Mouse (Mus musculus) CD4-positive helper T cell, adult 2 months (primary cell): ENCODE results near the gene Vps50.
"Not testable (repeated sequence)": the region's sequence is repeated elsewhere in the genome, so short reads cannot be mapped to it uniquely, and the experiment has no call there.

Experiments
- DNase-seq: peaks from one replicate; pipeline ENCODE4 v3.0.0-alpha.2; 2012; ENCODE audit warnings: low read depth, missing footprints, low spot score

Vps50 gene

DNA sequence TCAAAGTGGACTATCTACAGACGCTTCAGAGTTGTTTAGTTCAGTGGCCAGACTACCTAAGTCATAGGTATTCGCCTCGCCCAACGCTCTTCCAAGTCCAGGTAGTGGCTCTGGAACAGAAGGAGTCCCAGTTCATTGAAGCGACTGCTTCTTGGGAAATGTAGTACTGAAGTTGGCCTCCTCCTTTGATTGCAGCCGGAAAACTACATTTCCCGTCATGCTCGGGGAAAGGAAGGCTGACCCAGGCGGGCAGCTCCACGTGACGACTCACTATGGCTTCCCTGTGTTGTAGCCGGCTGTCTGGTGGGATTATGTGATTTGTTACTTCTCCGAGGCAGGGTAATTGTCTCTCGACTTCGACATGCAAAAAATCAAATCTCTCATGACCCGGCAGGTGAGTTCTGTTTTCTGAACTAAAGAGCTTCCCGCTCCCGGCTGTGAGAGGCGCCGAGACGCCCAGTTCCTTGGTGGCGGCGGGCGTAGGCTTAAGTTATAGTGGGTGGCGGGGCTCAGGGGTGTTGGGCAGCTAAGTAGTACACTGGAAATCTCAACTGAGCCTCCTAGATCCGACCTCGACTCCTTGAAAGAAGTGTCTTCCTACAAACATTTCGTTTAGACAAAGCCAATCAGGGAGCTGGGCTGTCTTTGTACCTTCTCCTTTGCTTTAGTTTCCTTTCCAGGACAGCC lies at the start of gene Vps50, which contains the start of gene Hepacam2:
Gene Vps50 (plus strand): TSS at position 221 of the 687 bp plus-strand sequence.
Gene Hepacam2 (minus strand): TSS at position 137 of the 687 bp plus-strand sequence.
- DNase-seq: peak; percentile 89

DNA sequence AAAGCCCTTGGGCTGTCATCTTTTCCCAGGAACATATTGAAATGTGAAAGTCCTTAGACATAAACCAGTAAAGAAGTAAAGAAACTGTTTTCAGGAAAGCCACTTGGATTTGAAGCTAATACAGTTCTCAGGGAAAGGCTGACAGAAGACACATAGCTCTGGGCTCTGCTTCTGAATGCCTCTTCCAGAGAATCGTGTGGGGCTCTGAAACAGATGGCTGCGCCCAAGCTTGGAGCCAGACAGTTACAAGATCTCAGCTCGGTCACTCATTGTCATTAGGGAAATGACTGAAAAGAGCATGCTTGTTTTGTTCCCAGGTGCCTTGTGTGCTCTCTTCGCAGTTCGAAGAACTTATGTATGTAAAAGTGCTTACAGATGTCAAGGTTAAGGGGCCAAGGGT lies 43.8 kb upstream of the Vps50 start:
- no peak for DNase-seq

GRCm38 (mm10) chr6:3455944-3456536 lies 42.1 kb upstream of the Vps50 start:
- no peak for DNase-seq

DNA sequence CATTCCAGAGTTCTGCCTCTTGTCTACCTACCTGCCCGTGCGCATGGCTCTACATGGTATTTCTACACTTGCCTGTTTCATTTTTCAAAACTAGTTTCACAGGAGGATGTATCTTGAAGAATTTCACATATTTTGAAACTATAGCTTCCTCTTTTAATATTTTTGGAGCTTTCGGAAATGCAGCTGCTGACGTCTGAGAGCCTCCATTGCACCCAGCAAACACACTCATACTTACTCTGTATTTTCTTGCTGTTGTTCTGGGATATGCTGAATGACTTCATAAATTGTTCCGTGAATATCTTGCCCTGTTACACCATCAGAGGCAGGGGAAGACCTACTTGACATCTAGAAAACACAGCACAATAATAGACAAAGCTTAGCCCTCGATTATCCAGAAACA lies 35.2 kb upstream of the Vps50 start:
- no peak for DNase-seq

DNA sequence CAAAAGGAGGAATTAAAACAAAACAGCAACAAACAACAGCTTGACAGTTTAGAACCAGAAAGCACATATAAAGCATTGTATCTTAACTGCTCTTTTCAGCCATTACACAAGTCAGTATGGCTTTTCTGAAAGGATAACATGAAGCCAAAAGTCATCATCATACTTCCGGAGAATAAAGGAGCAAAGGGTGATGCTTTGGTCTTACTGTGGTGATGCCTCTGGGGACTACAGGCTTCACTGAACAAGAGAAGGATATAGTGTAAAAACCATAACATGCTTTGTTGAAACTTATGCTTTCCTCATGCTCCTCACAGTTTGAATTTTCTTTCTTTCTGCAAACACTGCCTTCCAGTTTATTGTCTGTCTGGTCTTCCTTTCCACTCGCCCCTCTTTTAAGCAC lies 34.6 kb upstream of the Vps50 start:
- no peak for DNase-seq

DNA sequence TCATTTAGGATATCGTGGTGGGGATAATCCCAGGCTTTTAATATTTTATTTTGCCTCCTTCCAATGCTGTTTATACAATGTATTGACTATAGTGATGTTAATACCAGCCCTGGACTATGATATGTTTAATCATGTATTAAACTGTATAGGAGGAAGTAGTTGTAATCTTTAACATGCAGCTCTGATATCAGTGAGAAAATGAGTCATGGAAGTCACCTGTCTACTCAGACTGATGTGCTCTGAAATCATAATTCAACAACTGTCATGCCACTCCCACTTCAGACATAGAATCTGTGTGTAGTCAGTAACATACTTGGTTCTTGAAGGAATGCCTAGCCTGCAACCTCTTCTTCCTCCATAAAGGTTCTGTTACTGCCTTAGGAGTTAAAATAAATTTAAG lies 29.6 kb upstream of the Vps50 start:
- DNase-seq: no peak

GRCm38 (mm10) chr6:3470706-3471105 lies 27.5 kb upstream of the Vps50 start:
- DNase-seq: no peak

GRCm38 (mm10) chr6:3476299-3476698 lies 21.9 kb upstream of the Vps50 start:
- no peak for DNase-seq

DNA sequence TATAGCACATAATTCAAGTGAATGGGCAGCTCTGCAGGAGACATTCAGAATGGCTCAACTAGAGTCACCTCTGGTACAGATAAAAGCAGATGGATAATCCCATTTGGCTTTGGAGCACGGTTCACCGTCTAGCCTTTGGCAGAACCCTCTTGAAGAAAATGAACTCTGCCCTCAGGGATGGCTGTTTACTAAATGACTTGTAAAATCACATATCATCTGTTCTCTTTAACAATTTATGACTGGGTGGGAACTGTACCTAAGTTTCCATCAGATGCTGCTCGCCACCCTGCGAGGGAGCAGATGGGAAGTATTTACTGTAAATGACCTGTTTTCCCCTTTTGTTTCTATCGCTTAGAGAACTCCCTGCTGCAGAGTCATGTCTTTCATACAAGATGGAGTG lies 18.3 kb upstream of the Vps50 start:
- no peak for DNase-seq

- DNase-seq: no peak
These were observed 16.5 kb upstream of the Vps50 start for GRCm38 (mm10) chr6:3481705-3482104.

- DNase-seq: no peak
These were observed 13.0 kb upstream of the Vps50 start for GRCm38 (mm10) chr6:3485133-3485532.

- DNase-seq: no peak
These were observed 10.8 kb upstream of the Vps50 start for GRCm38 (mm10) chr6:3487355-3487754.

DNA sequence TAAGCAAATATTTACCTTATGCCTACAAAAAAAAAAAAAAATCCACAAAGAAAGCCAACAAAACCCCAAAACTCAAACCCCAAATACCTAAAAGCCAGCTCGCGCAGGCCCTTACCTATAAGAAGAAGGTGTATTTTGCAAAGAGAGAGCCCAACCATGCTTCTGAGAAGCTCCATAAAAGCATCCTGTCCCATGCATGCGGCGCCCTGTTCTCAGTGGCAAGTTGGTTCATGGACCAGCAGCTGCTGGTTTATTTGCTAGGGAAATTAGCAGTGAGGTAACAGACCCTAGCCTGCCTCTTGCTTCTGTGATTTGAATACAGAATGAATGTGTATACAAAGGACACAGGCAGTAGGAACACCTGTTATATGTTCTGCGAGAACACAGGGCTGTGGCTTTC lies 3.9 kb upstream of the Vps50 start:
- no peak for DNase-seq

GRCm38 (mm10) chr6:3496210-3496609 lies 2.0 kb upstream of the Vps50 start:
- DNase-seq: peak; percentile 52

DNA sequence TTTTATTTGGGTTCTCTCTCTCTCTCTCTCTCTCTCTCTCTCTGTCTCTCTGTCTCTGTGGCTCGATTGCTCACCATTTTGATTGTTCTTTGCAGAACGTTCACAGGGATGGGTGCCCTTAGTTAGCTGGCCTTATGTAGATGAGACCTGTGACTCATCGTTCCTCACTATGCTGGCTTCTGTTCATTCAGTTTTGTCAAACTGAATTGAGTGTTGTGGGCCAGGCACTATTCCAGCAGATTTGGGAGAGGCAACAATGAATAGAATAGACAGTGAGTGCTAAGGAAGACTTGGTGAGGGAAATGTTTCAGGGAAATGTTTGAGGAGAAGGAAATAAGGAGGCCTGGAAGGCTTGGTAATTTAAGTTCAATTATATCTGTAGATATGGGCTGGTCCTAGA lies 2.1 kb downstream of the Vps50 start:
- DNase-seq: no peak

DNA sequence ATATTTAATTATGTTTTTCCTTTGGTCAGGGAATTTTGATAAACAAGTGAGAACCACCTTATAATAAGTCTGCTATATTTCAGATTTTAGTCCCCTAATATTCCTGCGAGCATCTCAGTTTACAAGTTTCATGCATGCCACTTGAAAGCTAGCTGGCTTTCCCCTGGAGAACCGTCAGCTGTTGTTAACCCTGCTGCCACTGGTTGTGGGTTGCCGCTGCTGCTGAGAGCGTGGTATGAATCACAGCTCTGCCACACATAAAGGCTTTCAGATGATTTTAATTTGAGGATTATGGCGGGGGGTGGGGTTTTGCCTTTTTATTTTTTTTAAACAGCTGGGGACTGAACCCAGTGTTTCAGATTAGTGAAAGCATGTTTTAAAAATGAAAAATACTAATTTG lies 7.1 kb downstream of the Vps50 start:
- DNase-seq: no peak

DNA sequence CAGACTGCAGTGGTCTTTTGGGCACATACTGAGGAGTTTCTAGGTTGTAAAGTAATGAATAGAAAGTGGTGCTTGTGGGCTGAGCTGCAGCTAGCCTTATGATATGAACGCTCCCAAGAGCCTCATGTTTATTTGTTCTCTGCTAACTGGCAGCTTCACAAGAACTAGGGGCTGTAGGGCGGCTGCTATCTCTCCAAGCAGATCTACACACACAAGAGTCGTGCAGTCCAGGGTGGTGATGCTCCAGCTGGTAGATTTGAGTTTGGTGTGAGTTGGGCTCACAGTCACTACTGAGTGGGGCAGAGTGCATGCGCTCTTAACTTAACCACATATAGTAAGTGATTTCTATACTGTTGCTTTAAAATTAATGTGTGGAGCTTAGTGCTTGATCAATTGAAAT lies 8.9 kb downstream of the Vps50 start:
- no peak for DNase-seq

DNA sequence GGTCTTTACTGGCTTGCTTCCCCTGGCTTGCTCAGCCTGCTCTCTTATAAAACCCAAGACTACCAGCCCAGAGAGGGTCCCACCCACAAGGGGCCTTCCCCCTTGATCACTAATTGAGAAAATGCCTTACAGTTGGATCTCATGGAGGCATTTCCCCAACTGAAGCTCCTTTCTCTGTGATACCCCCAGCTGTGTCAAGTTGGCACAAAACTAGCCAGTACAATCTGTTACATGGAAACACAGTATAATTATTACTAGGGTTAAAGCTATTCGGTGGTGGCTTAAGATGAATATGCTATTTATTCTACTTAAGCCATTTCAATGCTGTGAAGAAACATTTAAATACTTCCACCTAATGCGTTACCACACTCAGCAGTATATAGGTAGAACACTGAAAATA lies 10.0 kb downstream of the Vps50 start:
- DNase-seq: not testable (repeated sequence)

GRCm38 (mm10) chr6:3509782-3510181 lies 11.6 kb downstream of the Vps50 start:
- peak; percentile 46 for DNase-seq

- no peak for DNase-seq
These were observed 12.9 kb downstream of the Vps50 start for GRCm38 (mm10) chr6:3511116-3511515.

GRCm38 (mm10) chr6:3511612-3512011 lies 13.4 kb downstream of the Vps50 start:
- DNase-seq: no peak

- no peak for DNase-seq
These were observed 14.4 kb downstream of the Vps50 start for GRCm38 (mm10) chr6:3512611-3513010.

DNA sequence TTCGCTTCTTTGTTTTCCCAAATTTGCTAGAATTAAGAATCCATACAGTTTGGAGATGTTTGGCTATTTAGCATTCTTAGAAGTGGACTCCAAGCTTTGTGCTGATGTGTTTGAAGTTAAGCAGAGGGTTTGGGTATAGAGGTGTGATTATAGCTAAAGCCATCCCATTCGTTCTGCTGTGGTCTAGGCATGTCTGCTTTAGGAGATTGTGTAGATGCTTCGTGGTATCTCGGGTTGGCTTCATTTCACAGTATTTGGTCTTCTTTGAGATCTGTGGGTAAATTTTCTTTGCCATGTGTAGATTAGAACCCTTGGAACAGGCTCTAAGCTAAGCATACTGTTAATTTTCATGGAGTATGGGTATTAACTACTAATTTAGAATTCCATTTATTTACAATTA lies 30.0 kb downstream of the Vps50 start:
- DNase-seq: no peak

GRCm38 (mm10) chr6:3531445-3531844 lies 33.3 kb downstream of the Vps50 start:
- DNase-seq: no peak
